Comparison of ENCODE assay signal across 11 mouse cellular contexts in the genomic region with DNA sequence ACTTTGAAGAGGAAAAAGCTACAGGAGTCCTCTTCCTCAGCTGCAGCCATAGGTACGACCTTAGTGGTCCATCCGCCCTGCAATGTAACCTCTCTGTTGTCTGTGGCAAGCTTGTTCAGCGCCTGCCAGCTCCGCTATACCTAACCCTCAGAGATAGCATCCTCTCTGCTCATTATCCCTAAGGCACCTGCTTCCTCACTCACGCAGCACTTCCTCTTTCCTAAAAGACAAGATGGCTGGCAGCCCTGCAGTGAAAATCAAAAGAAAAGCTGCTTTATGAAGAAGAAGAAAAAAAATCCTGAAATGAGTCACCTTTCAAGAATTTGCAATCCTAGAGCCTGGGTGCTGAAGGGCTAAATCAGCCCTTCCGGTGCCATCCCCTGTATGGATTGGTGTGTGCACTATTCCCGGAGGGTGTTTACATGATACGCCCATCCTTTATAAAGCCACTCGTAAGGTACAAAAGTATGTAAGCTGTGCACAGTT. TPM values are rescaled to one million over a fixed set of nuclear protein-coding genes. Genes with fewer than 3 reads are reported as not detected.
A peak's percentile ranks its signal among the peaks of the same experiment; 100 is the strongest.
DNase-seq lines count a peak whose midpoint lies in the region; ATAC-seq lines count a peak whose summit lies in the region.
"Had no signal": no experiment of that assay in that cellular context is flagged by ENCODE, and none has a peak within 500 bp of the region (broad histone marks: within the 10 kb centered on the region; RNA-seq: fewer than 3 reads in every experiment).

No protein-coding gene starts in this region.

- ATAC-seq in forebrain, embryonic 14.5 days: no peak
- ATAC-seq in midbrain, embryonic 15.5 days (replicated peaks): no peak

- H3K27me3 ChIP-seq in forebrain, embryonic 14.5 days (replicated peaks; ENCODE audit: control insufficient read depth, insufficient read depth, low read length): no peaks in the 10 kb centered on the region
- H3K27me3 ChIP-seq in midbrain, embryonic 15.5 days (replicated peaks): no peaks in the 10 kb centered on the region

- H3K9me3 ChIP-seq in forebrain, embryonic 14.5 days (replicated peaks; ENCODE audit: control insufficient read depth, low read length): no peaks in the 10 kb centered on the region
- H3K9me3 ChIP-seq in midbrain, embryonic 15.5 days: no peaks in the 10 kb centered on the region

- 20% methylated on average over 9 of the region's 9 CpGs for WGBS in forebrain, embryonic 14.5 days
- 26% methylated on average over 9 of the region's 9 CpGs for WGBS in midbrain, embryonic 15.5 days

- H3K9ac ChIP-seq in forebrain, embryonic 14.5 days (ENCODE audit: low read length): peak overlapping the region; percentile 94
- H3K9ac ChIP-seq in midbrain, embryonic 15.5 days: peak overlapping the region; percentile 80

- H3K27ac ChIP-seq in forebrain, embryonic 14.5 days (ENCODE audit: low read depth, low read length): peak overlapping the region; percentile 93
- peak overlapping the region; percentile 94 for H3K27ac ChIP-seq in midbrain, embryonic 15.5 days
- H3K27ac ChIP-seq: macrophage had no signal

- H3K4me3 ChIP-seq in forebrain, embryonic 14.5 days (ENCODE audit: low read depth, low read length): peak overlapping the region; percentile 84
- peak overlapping the region; percentile 70 for H3K4me3 ChIP-seq in midbrain, embryonic 15.5 days
- H3K4me3 ChIP-seq: erythroblast, embryonic 14.5 days had no signal

- H3K4me2 ChIP-seq in forebrain, embryonic 14.5 days (ENCODE audit: low read length): peak overlapping the region; percentile 76
- peak overlapping the region; percentile 56 for H3K4me2 ChIP-seq in midbrain, embryonic 15.5 days

- H3K36me3 ChIP-seq in forebrain, embryonic 14.5 days (ENCODE audit: control insufficient read depth, insufficient read depth, low read length): no peaks in the 10 kb centered on the region
- H3K36me3 ChIP-seq in midbrain, embryonic 15.5 days (replicated peaks): no peaks in the 10 kb centered on the region

- peaks cover 52% of the 10 kb centered on the region for H3K4me1 ChIP-seq in forebrain, embryonic 14.5 days (ENCODE audit: control insufficient read depth, insufficient read depth, low read length)
- H3K4me1 ChIP-seq in midbrain, embryonic 15.5 days: peaks cover 44% of the 10 kb centered on the region

- DNase-seq in cerebellum, adult 18-20 months: peak; percentile 37 to 53
- DNase-seq in cerebellum, adult 11-12 months: no peak
- peak; percentile 40 for DNase-seq in MEL-GATA-1-ER (ENCODE audit: extremely low read depth, low read depth)
- no peak for DNase-seq in forebrain, embryonic 14.5 days (ENCODE audit: low spot score)
- DNase-seq in kidney, postnatal 10 days: no peak
- DNase-seq in lung, adult 18-20 months: no peak
- no peak for DNase-seq in right cerebral cortex, postnatal 14 days
- DNase-seq: adrenal gland, postnatal 14 days had no signal

RNA-seq across cellular contexts. Expression of a gene that starts 1.7 kb away (rescaled TPM):
- polyA plus RNA-seq in forebrain, embryonic 14.5 days (2014; fragmentation: Nextera tagmentation; extraction: Ambion mirVana): 125 and 134 TPM in 2 replicates
- polyA plus RNA-seq in midbrain, embryonic 15.5 days (2015; fragmentation: Nextera tagmentation; extraction: Ambion mirVana): 119 and 123 TPM in 2 replicates
- polyA plus RNA-seq: erythroblast, embryonic 14.5 days; macrophage had no signal

RNA-seq across cellular contexts. Expression of a gene that starts 30.4 kb away (rescaled TPM):
- polyA plus RNA-seq in forebrain, embryonic 14.5 days (2014; fragmentation: Nextera tagmentation; extraction: Ambion mirVana): 11.8 and 13.0 TPM in 2 replicates
- 9.5 and 10.5 TPM in 2 replicates for polyA plus RNA-seq in midbrain, embryonic 15.5 days (2015; fragmentation: Nextera tagmentation; extraction: Ambion mirVana)

RNA-seq across cellular contexts. Expression of a gene that starts 32.6 kb away (rescaled TPM):
- polyA plus RNA-seq in forebrain, embryonic 14.5 days (2014; fragmentation: Nextera tagmentation; extraction: Ambion mirVana): 9.0 and 10.7 TPM in 2 replicates
- 7.0 and 7.8 TPM in 2 replicates for polyA plus RNA-seq in midbrain, embryonic 15.5 days (2015; fragmentation: Nextera tagmentation; extraction: Ambion mirVana)
- polyA plus RNA-seq: erythroblast, embryonic 14.5 days had no signal

Comparison
In these comparisons a context has a peak if more than half of its experiments do, and no peak if none do; other contexts are left out.
1. DNase-seq: peak in cerebellum, adult 18-20 months (2 of 2) and MEL-GATA-1-ER (single experiment); none in cerebellum, adult 11-12 months (single experiment), forebrain, embryonic 14.5 days (single experiment), kidney, postnatal 10 days (single experiment), lung, adult 18-20 months (0 of 2) and right cerebral cortex, postnatal 14 days (single experiment).